Mouse (Mus musculus) erythroblast, embryonic 14.5 days (primary cell): ENCODE data around the gene Pacrg.

Source experiments
- GATA1 ChIP-seq: IDR thresholded peaks from 2 replicates; pipeline ENCODE4 v1.6.1; 2012; ENCODE audit warnings: low read length, inconsistent platforms, mixed read lengths
- TAL1 ChIP-seq: IDR thresholded peaks from 3 replicates; pipeline ENCODE4 v1.6.1; 2012; ENCODE audit warnings: low read length, inconsistent platforms, mixed read lengths

- TF ChIP-seq GATA1 (no peak), TAL1 (no peak)
Measured at GRCm38 (mm10) chr17:10460916-10461315, 379.2 kb downstream of the Pacrg start.
